Mouse (Mus musculus) midbrain, postnatal 0 days (tissue): ENCODE results near the gene Pla2g4c. TPM values are rescaled to one million over a fixed set of nuclear protein-coding genes. Genes with fewer than 3 reads are reported as not detected.
"Not testable (repeated sequence)": the region's sequence is repeated elsewhere in the genome, so short reads cannot be mapped to it uniquely, and the experiment has no call there.

Experiments
- ATAC-seq: fragments of 200-750 bp; cut with Nextera tagmentation; 2 replicates; pipeline ENCODE4 v1.8.0; 2017; ENCODE audit warnings: moderate number of reproducible peaks, mild to moderate bottlenecking, moderate TSS enrichment, moderate library complexity; ENCODE audit not compliant: low FRiP score
- DNase-seq: peaks from one replicate; pipeline ENCODE4 v3.0.0-alpha.2; 2015; ENCODE audit warnings: low spot score
- H3K27ac ChIP-seq: fragments of 300-500 bp; sonication (generic); 2 replicates; pipeline ENCODE4 v1.5.1; 2014; ENCODE audit warnings: low read depth, mild to moderate bottlenecking, low read length, mixed read lengths
- H3K27me3 ChIP-seq: fragments of 300-500 bp; sonication (generic); 2 replicates; pipeline ENCODE4 v1.6.1; 2014; ENCODE audit warnings: low read length, control low read depth, mixed read lengths; ENCODE audit not compliant: insufficient read depth
- H3K36me3 ChIP-seq: fragments of 300-500 bp; sonication (generic); 2 replicates; pipeline ENCODE4 v1.6.1; 2014; ENCODE audit warnings: low read length, control low read depth, mixed read lengths; ENCODE audit not compliant: insufficient read depth
- H3K4me1 ChIP-seq: fragments of 300-500 bp; sonication (generic); 2 replicates; pipeline ENCODE4 v1.6.1; 2014; ENCODE audit warnings: mild to moderate bottlenecking, control low read depth, antibody characterized with exemption, low read length, mixed read lengths; ENCODE audit not compliant: insufficient read depth
- H3K4me2 ChIP-seq: fragments of 300-500 bp; sonication (generic); 2 replicates; pipeline ENCODE4 v1.6.1; 2014; ENCODE audit warnings: low read depth, mild to moderate bottlenecking, low read length, mixed read lengths; ENCODE audit not compliant: poor library complexity, severe bottlenecking
- H3K4me3 ChIP-seq: fragments of 300-500 bp; sonication (generic); 2 replicates; pipeline ENCODE4 v1.5.1; 2014; ENCODE audit warnings: low read depth, mild to moderate bottlenecking, low read length, moderate library complexity
- H3K9ac ChIP-seq: fragments of 300-500 bp; sonication (generic); replicated peaks from 2 replicates; pipeline ENCODE4 v1.6.1; 2014; ENCODE audit warnings: mild to moderate bottlenecking, low read length, moderate library complexity, mixed read lengths; ENCODE audit not compliant: poor library complexity, severe bottlenecking
- H3K9me3 ChIP-seq: fragments of 300-500 bp; sonication (generic); 2 replicates; pipeline ENCODE4 v1.6.1; 2016; ENCODE audit warnings: low read length, control low read depth
- CTCF ChIP-seq: IDR thresholded peaks from 2 replicates; pipeline ENCODE4 v1.5.1; 2016; ENCODE audit warnings: antibody characterized with exemption, mild to moderate bottlenecking
- WGBS: fragments of 180-500 bp; shearing (Covaris S2); extraction: QIAGEN DNeasy Blood & Tissue Kit; methylation state at CpG from one replicate; pipeline ENCODE4 v1.1.7; 2014; 5-methylcytosine and 5-hydroxymethylcytosine counted together
- polyA plus RNA-seq: library from polyadenylated mRNA; unstranded; fragments of >200 nt; fragmentation: Nextera tagmentation; extraction: Ambion mirVana; gene quantifications from 2 replicates; pipeline ENCODE4 v1.2.1, GENCODE M21; 2015
- total RNA-seq: library from RNA; depleted of rRNA; stranded (reverse); fragments of >200 nt; gene quantifications from 2 replicates; pipeline ENCODE4 v1.2.3, GENCODE M21; 2014; rRNA removed

Gene Pla2g4c
- total RNA-seq, result 0.16 and 0.61 TPM in 2 replicates
- polyA plus RNA-seq, result 0.27 and 0.32 TPM in 2 replicates

GRCm38 (mm10) chr7:13324316-13324715 is at the start of gene Pla2g4c:
Pla2g4c (plus strand) TSS chr7:13324655.
- Histone ChIP-seq H3K4me2 (no peak within 1 kb of the TSS), H3K4me3 (no peak within 1 kb of the TSS), H3K36me3 (no peaks in the 10 kb centered on the region), H3K4me1 (no peaks in the 10 kb centered on the region), H3K9me3 (no peaks in the 10 kb centered on the region), H3K9ac (no peak within 1 kb of the TSS), H3K27me3 (no peaks in the 10 kb centered on the region), H3K27ac (no peak within 1 kb of the TSS)
- WGBS, result 88% methylated on average over 2 of the region's 2 CpGs
- no peak for ATAC-seq
- TF ChIP-seq CTCF, result no peak
- no peak for DNase-seq

GRCm38 (mm10) chr7:13277081-13277480 is 47.4 kb upstream of the Pla2g4c start, which contains the start of gene Lig1:
Lig1 (plus strand) TSS chr7:13277283.
- DNase-seq (no peak), ATAC-seq (no peak)
- H3K4me2 ChIP-seq, result peak within 1 kb of the TSS; percentile 66
- peak within 1 kb of the TSS; percentile 62 for H3K4me3 ChIP-seq
- H3K9ac ChIP-seq, result peak within 1 kb of the TSS; percentile 81
- H3K9me3 ChIP-seq, result no peaks in the 10 kb centered on the region
- H3K27ac ChIP-seq, result peak within 1 kb of the TSS; percentile 85
- WGBS, result 97% methylated on average over 16 of the region's 16 CpGs
- H3K27me3 ChIP-seq, result no peaks in the 10 kb centered on the region
- peaks cover 7% of the 10 kb centered on the region for H3K4me1 ChIP-seq
- H3K36me3 ChIP-seq, result peaks cover 10% of the 10 kb centered on the region; the same call in 1 of the 2 replicates
- no peak for TF ChIP-seq CTCF

GRCm38 (mm10) chr7:13277833-13278232 is 46.6 kb upstream of the Pla2g4c start:
- ATAC-seq, result peak; percentile 3; the same call in 1 of the 2 replicates
- no peaks in the 10 kb centered on the region for H3K9me3 ChIP-seq
- 34% methylated on average over 2 of the region's 2 CpGs for WGBS
- peak overlapping the region; percentile 62 for H3K4me3 ChIP-seq
- peak overlapping the region; percentile 66 for H3K4me2 ChIP-seq
- TF ChIP-seq CTCF, result no peak
- peak overlapping the region; percentile 81 for H3K9ac ChIP-seq
- H3K27me3 ChIP-seq, result no peaks in the 10 kb centered on the region
- peak overlapping the region; percentile 85 for H3K27ac ChIP-seq
- H3K36me3 ChIP-seq, result peaks cover 13% of the 10 kb centered on the region; the same call in 1 of the 2 replicates
- H3K4me1 ChIP-seq, result peaks cover 7% of the 10 kb centered on the region
- no peak for DNase-seq

GRCm38 (mm10) chr7:13278308-13278891 is 46.1 kb upstream of the Pla2g4c start, which contains the start of gene Zswim9:
Zswim9 (minus strand) TSS chr7:13278721.
- H3K36me3 ChIP-seq, result peaks cover 13% of the 10 kb centered on the region; the same call in 1 of the 2 replicates
- H3K9ac ChIP-seq, result peak within 1 kb of the TSS; percentile 81
- peak within 1 kb of the TSS; percentile 85 for H3K27ac ChIP-seq
- no peaks in the 10 kb centered on the region for H3K27me3 ChIP-seq
- DNase-seq (peak; percentile 95), ATAC-seq (peak; percentile 99)
- under 1% methylated on average over 39 of the region's 39 CpGs for WGBS
- peak within 1 kb of the TSS; percentile 62 for H3K4me3 ChIP-seq
- H3K9me3 ChIP-seq, result no peaks in the 10 kb centered on the region
- TF ChIP-seq CTCF, result peak; percentile 21; the same call in 1 of the 2 replicates
- peaks cover 7% of the 10 kb centered on the region for H3K4me1 ChIP-seq
- H3K4me2 ChIP-seq, result peak within 1 kb of the TSS; percentile 66

GRCm38 (mm10) chr7:13278957-13279356 is 45.5 kb upstream of the Pla2g4c start:
- peak; percentile 70 for ATAC-seq
- H3K36me3 ChIP-seq, result peaks cover 13% of the 10 kb centered on the region; the same call in 1 of the 2 replicates
- WGBS, result under 1% methylated on average over 12 of the region's 29 CpGs

GRCm38 (mm10) chr7:13288621-13289020 is 35.8 kb upstream of the Pla2g4c start:
- DNase-seq (peak; percentile 51), ATAC-seq (peak; percentile 73; the same call in 1 of the 2 replicates)
- Histone ChIP-seq H3K4me2 (no peak overlapping the region), H3K4me1 (no peaks in the 10 kb centered on the region), H3K9ac (no peak overlapping the region), H3K9me3 (no peaks in the 10 kb centered on the region), H3K27me3 (no peaks in the 10 kb centered on the region), H3K36me3 (peaks cover 50% of the 10 kb centered on the region), H3K27ac (no peak overlapping the region), H3K4me3 (no peak overlapping the region)
- 49% methylated on average over 5 of the region's 5 CpGs for WGBS
- TF ChIP-seq CTCF, result peak; percentile 80

More at GRCm38 (mm10) chr7:13278957-13279356, 45.5 kb upstream of the Pla2g4c start:
- H3K4me2 ChIP-seq, result peak overlapping the region; percentile 66; the same call in 1 of the 2 replicates
- not testable (repeated sequence) for DNase-seq, H3K27me3 ChIP-seq, H3K9ac ChIP-seq, H3K27ac ChIP-seq, H3K4me1 ChIP-seq, H3K9me3 ChIP-seq
- H3K4me3 ChIP-seq, result peak overlapping the region; percentile 62
